Mouse (Mus musculus) gastrocnemius, postnatal 10 days (tissue): ENCODE data around the gene Zfp426. TPM values are rescaled to one million over a fixed set of nuclear protein-coding genes. Genes with fewer than 3 reads are reported as not detected.

Source experiments
- DNase-seq: peaks from one replicate; pipeline ENCODE4 v3.0.0; 2021; ENCODE audit warnings: mixed read lengths
- long read RNA-seq, 2 experiments: library from polyadenylated mRNA; stranded (forward); transcript quantifications; one replicate each; pipeline ENCODE4 v2.0.0; 2021
- total RNA-seq, 2 experiments: library from RNA; stranded (reverse); gene quantifications; 2 replicates each; pipeline ENCODE4 v1.2.3; 2021

Gene Zfp426
- total RNA-seq: 10 to 100 TPM in 1 of 2 experiments, 1 to 10 TPM in 1; 9.8 to 12.5 TPM
- long read RNA-seq, experiment 1, partial matches to known transcripts: 2 of 14 reads
- long read RNA-seq, experiment 1, other reads (novel, unspliced or antisense): 9 of 14 reads
- long read RNA-seq, experiment 2, partial matches to known transcripts: 2 of 4 reads
- long read RNA-seq, experiment 2, other reads (novel, unspliced or antisense): 1 of 4 reads

GRCm38 (mm10) chr9:20492527-20493233, at the start of gene Zfp426:
TSS of gene Zfp426 (minus strand) at chr9:20492746.
- DNase-seq: peak; percentile 80

GRCm38 (mm10) chr9:20536598-20536997, 44.1 kb upstream of the Zfp426 start:
- DNase-seq: no peak

GRCm38 (mm10) chr9:20534326-20534926, 41.9 kb upstream of the Zfp426 start:
- DNase-seq: no peak

GRCm38 (mm10) chr9:20521306-20521957, 28.9 kb upstream of the Zfp426 start, which contains the start of gene Zfp266:
TSS of gene Zfp266 (minus strand) at chr9:20521417.
- peak; percentile 92 for DNase-seq

GRCm38 (mm10) chr9:20520531-20521210, 28.1 kb upstream of the Zfp426 start:
- no peak for DNase-seq

- DNase-seq: no peak
These were observed 27.4 kb upstream of the Zfp426 start for GRCm38 (mm10) chr9:20519949-20520348.

- no peak for DNase-seq
These were observed 26.2 kb upstream of the Zfp426 start for GRCm38 (mm10) chr9:20518708-20519107.

- DNase-seq: no peak
These were observed 25.2 kb upstream of the Zfp426 start for GRCm38 (mm10) chr9:20517727-20518126.

- DNase-seq: no peak
These were observed 21.5 kb upstream of the Zfp426 start for GRCm38 (mm10) chr9:20514016-20514415.

- no peak for DNase-seq
These were observed 20.2 kb upstream of the Zfp426 start for GRCm38 (mm10) chr9:20512714-20513113.

- DNase-seq: no peak
These were observed 19.1 kb upstream of the Zfp426 start for GRCm38 (mm10) chr9:20511645-20512044.

GRCm38 (mm10) chr9:20510346-20510745, 17.8 kb upstream of the Zfp426 start:
- DNase-seq: no peak

GRCm38 (mm10) chr9:20509676-20510075, 17.1 kb upstream of the Zfp426 start:
- DNase-seq: no peak

GRCm38 (mm10) chr9:20504801-20505200, 12.3 kb upstream of the Zfp426 start:
- no peak for DNase-seq

GRCm38 (mm10) chr9:20493281-20493680, 735 bp upstream of the Zfp426 start:
- DNase-seq: no peak

- DNase-seq: no peak
These were observed 554 bp downstream of the Zfp426 start for GRCm38 (mm10) chr9:20491858-20492526.

GRCm38 (mm10) chr9:20489536-20489935, 3.0 kb downstream of the Zfp426 start:
- DNase-seq: no peak

GRCm38 (mm10) chr9:20479396-20479795, 13.2 kb downstream of the Zfp426 start:
- no peak for DNase-seq

GRCm38 (mm10) chr9:20476632-20477031, 15.9 kb downstream of the Zfp426 start:
- no peak for DNase-seq

- DNase-seq: peak; percentile 54
These were observed 25.6 kb downstream of the Zfp426 start for GRCm38 (mm10) chr9:20466761-20467442.
